Mouse (Mus musculus) lung, adult 2 months (tissue): ENCODE results near the gene Gm10490.
"Not testable (repeated sequence)": the region's sequence is repeated elsewhere in the genome, so short reads cannot be mapped to it uniquely, and the experiment has no call there.

Experiments
- CTCF ChIP-seq: fragments of 200-500 bp; IDR thresholded peaks from 2 replicates; pipeline ENCODE4 v1.5.1; 2011; ENCODE audit warnings: mild to moderate bottlenecking, low read length, control low read depth; ENCODE audit not compliant: insufficient read depth
- POLR2A ChIP-seq: fragments of 200-500 bp; IDR thresholded peaks from 2 replicates; pipeline ENCODE4 v1.6.1; 2011; ENCODE audit warnings: low read depth, mild to moderate bottlenecking, control low read depth, low read length, borderline replicate concordance; ENCODE audit errors: extremely low read depth

DNA sequence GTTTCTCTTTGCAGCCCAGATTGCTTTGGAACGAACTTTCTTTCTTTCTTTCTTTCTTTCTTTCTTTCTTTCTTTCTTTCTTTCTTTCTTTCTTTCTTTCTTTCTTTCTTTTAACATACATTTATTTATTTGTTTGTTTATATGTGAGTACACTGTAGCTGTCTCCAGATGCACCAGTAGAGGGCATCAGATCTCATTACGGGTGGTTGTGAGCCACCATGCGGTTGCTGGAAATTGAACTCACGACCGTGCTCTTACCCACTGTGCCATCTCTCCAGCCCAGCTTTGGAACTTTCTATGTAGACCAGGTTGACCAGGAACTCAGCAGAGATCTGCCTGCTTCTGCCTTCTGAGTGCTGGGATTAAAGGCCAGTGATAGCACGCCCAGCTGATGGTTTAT is 8.6 kb downstream of the Gm10490 start:
- not testable (repeated sequence) for TF ChIP-seq POLR2A, CTCF
